8 mouse cellular contexts compared by ENCODE assay signal in the genomic region with DNA sequence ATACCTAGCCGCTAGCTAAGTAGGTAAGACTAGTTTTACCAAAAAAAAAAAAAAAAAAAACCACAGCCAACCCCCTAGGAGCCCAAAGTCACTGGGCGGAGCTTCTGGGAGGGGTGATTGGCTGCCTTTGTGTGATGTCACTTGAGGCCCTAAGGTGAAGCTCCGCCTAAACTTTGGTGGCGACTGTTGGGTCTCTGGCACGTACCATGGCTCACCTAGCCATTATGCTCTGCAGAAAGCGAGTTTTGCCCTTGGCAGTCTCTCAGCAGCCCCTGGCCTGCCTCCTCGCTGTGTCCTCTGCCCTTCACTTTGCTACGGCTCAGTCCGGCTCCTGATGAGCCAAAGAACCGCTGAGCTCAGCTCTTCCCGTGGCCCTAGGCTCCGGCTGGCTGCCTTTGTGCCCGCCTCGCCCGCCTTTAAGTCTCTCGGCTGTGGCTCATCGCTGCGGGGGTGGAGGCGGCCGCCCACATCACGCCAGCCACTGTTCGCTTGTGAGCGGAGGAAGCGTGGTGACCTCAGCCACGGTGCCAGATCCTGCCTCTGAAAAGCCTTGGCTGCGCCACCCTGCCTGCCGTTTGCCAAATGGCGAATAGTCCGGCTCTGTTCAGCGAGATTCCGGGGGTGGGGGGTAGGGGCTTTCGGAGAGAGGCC. TPM values are rescaled to one million over a fixed set of nuclear protein-coding genes. Genes with fewer than 3 reads are reported as not detected.
DNase-seq lines count a peak whose midpoint lies in the region; ATAC-seq lines count a peak whose summit lies in the region.

No protein-coding gene starts in this region.

- no peaks in the 10 kb centered on the region for H3K27me3 ChIP-seq in hindbrain, embryonic 11.5 days (ENCODE audit: control insufficient read depth, insufficient read depth, low read length)

- peak overlapping the region; percentile 69 for H3K9ac ChIP-seq in hindbrain, embryonic 11.5 days (ENCODE audit: low read depth, low read length)

- ATAC-seq in frontal cortex, adult (ENCODE audit: low TSS enrichment) = peak; percentile 21
- peak; percentile 52 for ATAC-seq in hindbrain, embryonic 11.5 days (ENCODE audit: low FRiP score)

- H3K4me2 ChIP-seq in hindbrain, embryonic 11.5 days (replicated peaks; ENCODE audit: low read depth, low read length) = peak overlapping the region; percentile 77

- H3K36me3 ChIP-seq in hindbrain, embryonic 11.5 days (ENCODE audit: control insufficient read depth, insufficient read depth, low read length) = no peaks in the 10 kb centered on the region

- peaks cover 38% of the 10 kb centered on the region for H3K4me1 ChIP-seq in hindbrain, embryonic 11.5 days (replicated peaks; ENCODE audit: control insufficient read depth, insufficient read depth, low read length)

- peak overlapping the region; percentile 39 for H3K4me3 ChIP-seq in hindbrain, embryonic 11.5 days (ENCODE audit: low read depth, low read length)

- peak; percentile 77 for DNase-seq in NIH3T3 (ENCODE audit: low read depth)
- DNase-seq in cerebellum, adult 9-10 months = peak; percentile 90
- peak; percentile 77 for DNase-seq in hindbrain, embryonic 11.5 days (ENCODE audit: low spot score)
- DNase-seq in layer of hippocampus, postnatal 14 days (ENCODE audit: low spot score in 2 of 2) = peak; percentile 80 to 88
- peak; percentile 80 for DNase-seq in lung, postnatal 10 days
- peak; percentile 82 for DNase-seq in ovary, postnatal 36 days (ENCODE audit: low spot score)
- peak; percentile 86 for DNase-seq in thymus, postnatal 25 days

- H3K9me3 ChIP-seq in hindbrain, embryonic 11.5 days (ENCODE audit: control insufficient read depth, low read length) = no peaks in the 10 kb centered on the region

- WGBS in hindbrain, embryonic 11.5 days = under 1% methylated on average over 32 of the region's 32 CpGs

- peak overlapping the region; percentile 66 for H3K27ac ChIP-seq in hindbrain, embryonic 11.5 days (ENCODE audit: low read depth, low read length)

RNA-seq across cellular contexts. Expression of gene Kif21b, which starts 8.9 kb away (rescaled TPM):
- polyA plus RNA-seq in hindbrain, embryonic 11.5 days (2014; fragmentation: Nextera tagmentation; extraction: Ambion mirVana) = 17.7 and 24.4 TPM in 2 replicates
- 100 to 1,000 TPM in 1 of 2 experiments, 10 to 100 TPM in 1; 98.6 to 105 TPM for total RNA-seq in layer of hippocampus, postnatal 14 days (2021)

Comparison
In these comparisons a context has a peak if more than half of its experiments do, and no peak if none do; other contexts are left out.
1. Peak in every context shown above with its lines: DNase-seq, ATAC-seq, H3K4me3 ChIP-seq and H3K27ac ChIP-seq.